Mouse (Mus musculus): ENCODE data around the gene Ubl7. TPM values are rescaled to one million over a fixed set of nuclear protein-coding genes. Genes with fewer than 3 reads are reported as not detected.
A peak's percentile ranks its signal among the peaks of the same experiment; 100 is the strongest.

Ubl7 gene
- total RNA-seq, 1 experiment from 2014 or later = 51.2 TPM

- ATAC-seq (ENCODE audit: extremely low read depth, insufficient number of reproducible peaks, low FRiP score, poor library complexity, severe bottlenecking) = no peak
Observed at GRCm38 (mm10) chr9:57943067-57943466, 32.3 kb downstream of the Ubl7 start.

GRCm38 (mm10) chr9:57944572-57944971 lies 33.8 kb downstream of the Ubl7 start:
- ATAC-seq (ENCODE audit: extremely low read depth, insufficient number of reproducible peaks, low FRiP score, poor library complexity, severe bottlenecking) = peak; percentile 46

GRCm38 (mm10) chr9:57945771-57946616 lies 35.2 kb downstream of the Ubl7 start:
- no peak for ATAC-seq (ENCODE audit: extremely low read depth, insufficient number of reproducible peaks, low FRiP score, poor library complexity, severe bottlenecking)

- no peak for ATAC-seq (ENCODE audit: extremely low read depth, insufficient number of reproducible peaks, low FRiP score, poor library complexity, severe bottlenecking)
Observed at GRCm38 (mm10) chr9:57947381-57948030, 36.7 kb downstream of the Ubl7 start.

- ATAC-seq (ENCODE audit: extremely low read depth, insufficient number of reproducible peaks, low FRiP score, poor library complexity, severe bottlenecking) = no peak
Observed at GRCm38 (mm10) chr9:57948333-57948931, 37.7 kb downstream of the Ubl7 start.

GRCm38 (mm10) chr9:57949102-57949704 lies 38.4 kb downstream of the Ubl7 start:
- no peak for ATAC-seq (ENCODE audit: extremely low read depth, insufficient number of reproducible peaks, low FRiP score, poor library complexity, severe bottlenecking)

- no peak for ATAC-seq (ENCODE audit: extremely low read depth, insufficient number of reproducible peaks, low FRiP score, poor library complexity, severe bottlenecking)
Observed at GRCm38 (mm10) chr9:57949879-57950278, 39.1 kb downstream of the Ubl7 start.

- no peak for ATAC-seq (ENCODE audit: extremely low read depth, insufficient number of reproducible peaks, low FRiP score, poor library complexity, severe bottlenecking)
Observed at GRCm38 (mm10) chr9:57950519-57950918, 39.7 kb downstream of the Ubl7 start.

- ATAC-seq (ENCODE audit: extremely low read depth, insufficient number of reproducible peaks, low FRiP score, poor library complexity, severe bottlenecking) = no peak
Observed at GRCm38 (mm10) chr9:57951993-57952392, 41.2 kb downstream of the Ubl7 start.

GRCm38 (mm10) chr9:57954962-57955744 lies 44.4 kb downstream of the Ubl7 start:
- peak; percentile 34 for ATAC-seq (ENCODE audit: extremely low read depth, insufficient number of reproducible peaks, low FRiP score, poor library complexity, severe bottlenecking)

GRCm38 (mm10) chr9:57955764-57956163 lies 45.0 kb downstream of the Ubl7 start:
- no peak for ATAC-seq (ENCODE audit: extremely low read depth, insufficient number of reproducible peaks, low FRiP score, poor library complexity, severe bottlenecking)

- ATAC-seq (ENCODE audit: extremely low read depth, insufficient number of reproducible peaks, low FRiP score, poor library complexity, severe bottlenecking) = no peak
Observed at GRCm38 (mm10) chr9:57956196-57956837, 45.5 kb downstream of the Ubl7 start.

- ATAC-seq (ENCODE audit: extremely low read depth, insufficient number of reproducible peaks, low FRiP score, poor library complexity, severe bottlenecking) = peak; percentile 74
Observed at GRCm38 (mm10) chr9:57956838-57957236, 46.1 kb downstream of the Ubl7 start.

- ATAC-seq (ENCODE audit: extremely low read depth, insufficient number of reproducible peaks, low FRiP score, poor library complexity, severe bottlenecking) = no peak
Observed at GRCm38 (mm10) chr9:57958615-57959014, 47.8 kb downstream of the Ubl7 start.

GRCm38 (mm10) chr9:57959399-57959798 lies 48.6 kb downstream of the Ubl7 start:
- no peak for ATAC-seq (ENCODE audit: extremely low read depth, insufficient number of reproducible peaks, low FRiP score, poor library complexity, severe bottlenecking)

- ATAC-seq (ENCODE audit: extremely low read depth, insufficient number of reproducible peaks, low FRiP score, poor library complexity, severe bottlenecking) = no peak
Observed at GRCm38 (mm10) chr9:57959886-57960866, 49.4 kb downstream of the Ubl7 start.

- no peak for ATAC-seq (ENCODE audit: extremely low read depth, insufficient number of reproducible peaks, low FRiP score, poor library complexity, severe bottlenecking)
Observed at GRCm38 (mm10) chr9:57961226-57961625, 50.4 kb downstream of the Ubl7 start.

Data from neutrophil, adult 5-6 weeks (primary cell).